Mouse (Mus musculus): ENCODE measurements at regions not wholly inside any gene's neighbourhood (a gene's known extent, or its start where the extent isn't known, plus 50 kb on each side); places are given as distances from the start of the nearest gene placed in this dataset.

GRCm38 (mm10) chr10:51792030-51792429 is 114.5 kb downstream of the Rfx6 start:
- no peaks in the 10 kb centered on the region for H3K9me3 ChIP-seq
- H3K4me2 ChIP-seq (replicated peaks) = no peak overlapping the region
- H3K36me3 ChIP-seq = no peaks in the 10 kb centered on the region
- no peak overlapping the region for H3K4me3 ChIP-seq
- no peak overlapping the region for H3K9ac ChIP-seq (replicated peaks)
- no peaks in the 10 kb centered on the region for H3K27me3 ChIP-seq
- no peaks in the 10 kb centered on the region for H3K4me1 ChIP-seq
- no peak overlapping the region for H3K27ac ChIP-seq (replicated peaks)
- no peak for ATAC-seq (ENCODE audit: low FRiP score, low read depth)
- WGBS = 0% methylated on average over 1 of the region's 1 CpGs

GRCm38 (mm10) chr10:51793876-51794275 is 116.3 kb downstream of the Rfx6 start:
- Histone ChIP-seq H3K27ac (replicated peaks) (no peak overlapping the region), H3K27me3 (no peaks in the 10 kb centered on the region), H3K4me3 (no peak overlapping the region), H3K9ac (replicated peaks) (no peak overlapping the region), H3K9me3 (no peaks in the 10 kb centered on the region), H3K36me3 (no peaks in the 10 kb centered on the region), H3K4me2 (replicated peaks) (no peak overlapping the region), H3K4me1 (no peaks in the 10 kb centered on the region)
- 87% methylated on average over 7 of the region's 7 CpGs for WGBS
- ATAC-seq (ENCODE audit: low FRiP score, low read depth) = no peak

GRCm38 (mm10) chr10:51816626-51817025 is 139.1 kb downstream of the Rfx6 start:
- H3K4me1 ChIP-seq = no peaks in the 10 kb centered on the region
- 37% methylated on average over 1 of the region's 1 CpGs for WGBS
- no peak overlapping the region for H3K4me3 ChIP-seq
- no peaks in the 10 kb centered on the region for H3K27me3 ChIP-seq
- H3K9ac ChIP-seq (replicated peaks) = no peak overlapping the region
- H3K4me2 ChIP-seq (replicated peaks) = no peak overlapping the region
- no peaks in the 10 kb centered on the region for H3K9me3 ChIP-seq
- ATAC-seq (ENCODE audit: low FRiP score, low read depth) = no peak
- no peak overlapping the region for H3K27ac ChIP-seq (replicated peaks)
- H3K36me3 ChIP-seq = no peaks in the 10 kb centered on the region

- no peak for ATAC-seq (ENCODE audit: low FRiP score, low read depth)
- Histone ChIP-seq H3K27me3 (no peaks in the 10 kb centered on the region), H3K27ac (replicated peaks) (no peak overlapping the region), H3K4me3 (no peak overlapping the region), H3K4me1 (peaks cover 14% of the 10 kb centered on the region; the same call in 1 of the 2 replicates), H3K9me3 (no peaks in the 10 kb centered on the region), H3K9ac (replicated peaks) (no peak overlapping the region), H3K4me2 (replicated peaks) (no peak overlapping the region), H3K36me3 (no peaks in the 10 kb centered on the region)
- 96% methylated on average over 2 of the region's 2 CpGs for WGBS
These were observed 146.3 kb downstream of the Rfx6 start for GRCm38 (mm10) chr10:51823900-51824299.

GRCm38 (mm10) chr10:51826431-51826964 is 148.9 kb downstream of the Rfx6 start:
- Histone ChIP-seq H3K9me3 (no peaks in the 10 kb centered on the region), H3K36me3 (no peaks in the 10 kb centered on the region), H3K4me3 (no peak overlapping the region), H3K4me2 (replicated peaks) (no peak overlapping the region), H3K4me1 (peaks cover 14% of the 10 kb centered on the region; the same call in 1 of the 2 replicates), H3K27me3 (no peaks in the 10 kb centered on the region), H3K9ac (replicated peaks) (no peak overlapping the region), H3K27ac (replicated peaks) (no peak overlapping the region)
- ATAC-seq (ENCODE audit: low FRiP score, low read depth) = no peak
- 37% methylated on average over 6 of the region's 6 CpGs for WGBS

GRCm38 (mm10) chr10:51832459-51832858 is 154.9 kb downstream of the Rfx6 start:
- no peak overlapping the region for H3K9ac ChIP-seq (replicated peaks)
- no peak overlapping the region for H3K27ac ChIP-seq (replicated peaks)
- no peak for ATAC-seq (ENCODE audit: low FRiP score, low read depth)
- no peaks in the 10 kb centered on the region for H3K27me3 ChIP-seq
- H3K36me3 ChIP-seq = no peaks in the 10 kb centered on the region
- H3K9me3 ChIP-seq = no peaks in the 10 kb centered on the region
- no peak overlapping the region for H3K4me2 ChIP-seq (replicated peaks)
- peaks cover 12% of the 10 kb centered on the region; the same call in 1 of the 2 replicates for H3K4me1 ChIP-seq
- H3K4me3 ChIP-seq = no peak overlapping the region
- WGBS = 57% methylated on average over 4 of the region's 4 CpGs

- no peaks in the 10 kb centered on the region for H3K4me1 ChIP-seq
- no peaks in the 10 kb centered on the region for H3K27me3 ChIP-seq
- H3K9me3 ChIP-seq = no peaks in the 10 kb centered on the region
- 85% methylated on average over 1 of the region's 1 CpGs for WGBS
- H3K4me3 ChIP-seq = no peak overlapping the region
- no peak for ATAC-seq (ENCODE audit: low FRiP score, low read depth)
- no peak overlapping the region for H3K9ac ChIP-seq (replicated peaks)
- no peak overlapping the region for H3K27ac ChIP-seq (replicated peaks)
- no peaks in the 10 kb centered on the region for H3K36me3 ChIP-seq
- H3K4me2 ChIP-seq (replicated peaks) = no peak overlapping the region
These were observed 165.5 kb downstream of the Rfx6 start for GRCm38 (mm10) chr10:51843099-51843498.

GRCm38 (mm10) chr10:51846287-51846686 is 168.7 kb downstream of the Rfx6 start:
- WGBS = 85% methylated on average over 4 of the region's 4 CpGs
- Histone ChIP-seq H3K4me3 (no peak overlapping the region), H3K27ac (replicated peaks) (no peak overlapping the region), H3K9ac (replicated peaks) (no peak overlapping the region), H3K9me3 (no peaks in the 10 kb centered on the region), H3K4me2 (replicated peaks) (no peak overlapping the region), H3K36me3 (no peaks in the 10 kb centered on the region), H3K27me3 (no peaks in the 10 kb centered on the region), H3K4me1 (no peaks in the 10 kb centered on the region)
- ATAC-seq (ENCODE audit: low FRiP score, low read depth) = no peak

GRCm38 (mm10) chr10:51869409-51869808 is 152.9 kb upstream of the Vgll2 start:
- no peak overlapping the region for H3K27ac ChIP-seq (replicated peaks)
- H3K4me3 ChIP-seq = no peak overlapping the region
- no peak for ATAC-seq (ENCODE audit: low FRiP score, low read depth)
- H3K9me3 ChIP-seq = no peaks in the 10 kb centered on the region
- 76% methylated on average over 3 of the region's 3 CpGs for WGBS
- H3K9ac ChIP-seq (replicated peaks) = no peak overlapping the region
- no peaks in the 10 kb centered on the region for H3K27me3 ChIP-seq
- no peaks in the 10 kb centered on the region for H3K4me1 ChIP-seq
- no peak overlapping the region for H3K4me2 ChIP-seq (replicated peaks)
- H3K36me3 ChIP-seq = no peaks in the 10 kb centered on the region

GRCm38 (mm10) chr10:51911066-51911691 is 111.1 kb upstream of the Vgll2 start:
- 9% methylated on average over 10 of the region's 10 CpGs for WGBS
- peak; percentile 48; the same call in 1 of the 2 replicates for ATAC-seq (ENCODE audit: low FRiP score, low read depth)
- Histone ChIP-seq H3K27ac (replicated peaks) (no peak overlapping the region), H3K9me3 (no peaks in the 10 kb centered on the region), H3K4me3 (no peak overlapping the region), H3K9ac (replicated peaks) (no peak overlapping the region), H3K4me1 (peaks cover 5% of the 10 kb centered on the region; the same call in 1 of the 2 replicates), H3K4me2 (replicated peaks) (peak overlapping the region; percentile 22; the same call in 1 of the 2 replicates), H3K27me3 (no peaks in the 10 kb centered on the region), H3K36me3 (no peaks in the 10 kb centered on the region)

GRCm38 (mm10) chr10:51912096-51912495 is 110.2 kb upstream of the Vgll2 start:
- 48% methylated on average over 1 of the region's 1 CpGs for WGBS
- H3K4me1 ChIP-seq = peaks cover 5% of the 10 kb centered on the region; the same call in 1 of the 2 replicates
- ATAC-seq (ENCODE audit: low FRiP score, low read depth) = no peak
- H3K4me3 ChIP-seq = no peak overlapping the region
- H3K4me2 ChIP-seq (replicated peaks) = no peak overlapping the region
- H3K27me3 ChIP-seq = no peaks in the 10 kb centered on the region
- H3K9me3 ChIP-seq = no peaks in the 10 kb centered on the region
- no peaks in the 10 kb centered on the region for H3K36me3 ChIP-seq
- H3K27ac ChIP-seq (replicated peaks) = no peak overlapping the region
- no peak overlapping the region for H3K9ac ChIP-seq (replicated peaks)

- ATAC-seq (ENCODE audit: low FRiP score, low read depth) = no peak
- H3K4me3 ChIP-seq = no peak overlapping the region
- H3K4me2 ChIP-seq (replicated peaks) = no peak overlapping the region
- 85% methylated on average over 2 of the region's 2 CpGs for WGBS
- H3K4me1 ChIP-seq = no peaks in the 10 kb centered on the region
- H3K27ac ChIP-seq (replicated peaks) = no peak overlapping the region
- no peaks in the 10 kb centered on the region for H3K36me3 ChIP-seq
- no peaks in the 10 kb centered on the region for H3K27me3 ChIP-seq
- H3K9me3 ChIP-seq = no peaks in the 10 kb centered on the region
- H3K9ac ChIP-seq (replicated peaks) = no peak overlapping the region
These were observed 95.7 kb upstream of the Vgll2 start for GRCm38 (mm10) chr10:51926644-51927043.

- H3K36me3 ChIP-seq = no peaks in the 10 kb centered on the region
- H3K4me2 ChIP-seq (replicated peaks) = no peak overlapping the region
- H3K27ac ChIP-seq (replicated peaks) = no peak overlapping the region
- 78% methylated on average over 6 of the region's 6 CpGs for WGBS
- no peaks in the 10 kb centered on the region for H3K4me1 ChIP-seq
- no peak overlapping the region for H3K4me3 ChIP-seq
- H3K9me3 ChIP-seq = no peaks in the 10 kb centered on the region
- ATAC-seq (ENCODE audit: low FRiP score, low read depth) = no peak
- H3K27me3 ChIP-seq = no peaks in the 10 kb centered on the region
- H3K9ac ChIP-seq (replicated peaks) = no peak overlapping the region
These were observed 93.0 kb upstream of the Vgll2 start for GRCm38 (mm10) chr10:51929341-51929740.

Measured in midbrain, embryonic 12.5 days (tissue).